Mouse (Mus musculus) neural tube, embryonic 15.5 days (tissue): ENCODE measurements around the gene Casc3. TPM values are rescaled to one million over a fixed set of nuclear protein-coding genes. Genes with fewer than 3 reads are reported as not detected.

Experiments
- ATAC-seq: fragments of 200-750 bp; cut with Nextera tagmentation; 2 replicates; pipeline ENCODE4 v1.8.0; 2017; ENCODE audit warnings: mild to moderate bottlenecking, moderate TSS enrichment, moderate library complexity; ENCODE audit not compliant: low FRiP score
- H3K27ac ChIP-seq: fragments of 300-500 bp; sonication (generic); replicated peaks from 2 replicates; pipeline ENCODE4 v1.5.1; 2015; ENCODE audit warnings: mild to moderate bottlenecking, inconsistent platforms
- H3K27me3 ChIP-seq: fragments of 300-500 bp; sonication (generic); replicated peaks from 2 replicates; pipeline ENCODE4 v1.6.1; 2015; ENCODE audit warnings: inconsistent platforms
- H3K36me3 ChIP-seq: fragments of 300-500 bp; sonication (generic); 2 replicates; pipeline ENCODE4 v1.6.1; 2015; ENCODE audit warnings: inconsistent platforms
- H3K4me1 ChIP-seq: fragments of 300-500 bp; sonication (generic); 2 replicates; pipeline ENCODE4 v1.6.1; 2015; ENCODE audit warnings: inconsistent platforms
- H3K4me2 ChIP-seq: fragments of 300-500 bp; sonication (generic); 2 replicates; pipeline ENCODE4 v1.6.1; 2015; ENCODE audit warnings: inconsistent platforms, mild to moderate bottlenecking, moderate library complexity
- H3K4me3 ChIP-seq: fragments of 300-500 bp; sonication (generic); replicated peaks from 2 replicates; pipeline ENCODE4 v1.5.1; 2015; ENCODE audit warnings: mild to moderate bottlenecking, inconsistent platforms
- H3K9ac ChIP-seq: fragments of 300-500 bp; sonication (generic); replicated peaks from 2 replicates; pipeline ENCODE4 v1.6.1; 2015; ENCODE audit warnings: mild to moderate bottlenecking, inconsistent platforms
- H3K9me3 ChIP-seq: fragments of 300-500 bp; sonication (generic); replicated peaks from 2 replicates; pipeline ENCODE4 v1.6.1; 2016; ENCODE audit warnings: inconsistent platforms
- WGBS: fragments of 180-500 bp; shearing (Covaris S2); methylation state at CpG from one replicate; pipeline ENCODE4 v1.1.7; 2015; ENCODE audit warnings: mixed read lengths; 5-methylcytosine and 5-hydroxymethylcytosine counted together
- polyA plus RNA-seq: library from polyadenylated mRNA; unstranded; fragments of >200 nt; fragmentation: Nextera tagmentation; extraction: Ambion mirVana; gene quantifications from 2 replicates; pipeline ENCODE4 v1.2.1, GENCODE M21; 2015

The Casc3 gene
- polyA plus RNA-seq, 1 experiment from 2014 or later: 46.8 TPM

GRCm38 (mm10) chr11:98794469-98795014 is 10.2 kb upstream of the Casc3 start:
- peaks cover 7% of the 10 kb centered on the region for H3K36me3 ChIP-seq
- H3K4me3 ChIP-seq: peak overlapping the region; percentile 71
- peak overlapping the region; percentile 100 for H3K27ac ChIP-seq
- H3K9ac ChIP-seq: peak overlapping the region; percentile 90
- no peaks in the 10 kb centered on the region for H3K27me3 ChIP-seq
- H3K4me1 ChIP-seq: peaks cover 44% of the 10 kb centered on the region
- WGBS: 0% methylated on average over 25 of the region's 30 CpGs
- ATAC-seq: peak; percentile 48
- no peaks in the 10 kb centered on the region for H3K9me3 ChIP-seq
- H3K4me2 ChIP-seq: peak overlapping the region; percentile 94

GRCm38 (mm10) chr11:98795015-98795713 is 9.5 kb upstream of the Casc3 start, which contains the start of gene Msl1:
Msl1 (plus strand) TSS chr11:98795516.
- Histone ChIP-seq H3K9ac (peak within 1 kb of the TSS; percentile 90), H3K4me1 (peaks cover 40% of the 10 kb centered on the region), H3K4me3 (peak within 1 kb of the TSS; percentile 71), H3K36me3 (peaks cover 13% of the 10 kb centered on the region), H3K27ac (peak within 1 kb of the TSS; percentile 100), H3K9me3 (no peaks in the 10 kb centered on the region), H3K4me2 (peak within 1 kb of the TSS; percentile 94), H3K27me3 (no peaks in the 10 kb centered on the region)
- peak; percentile 53 for ATAC-seq
- under 1% methylated on average over 50 of the region's 89 CpGs for WGBS

DNA sequence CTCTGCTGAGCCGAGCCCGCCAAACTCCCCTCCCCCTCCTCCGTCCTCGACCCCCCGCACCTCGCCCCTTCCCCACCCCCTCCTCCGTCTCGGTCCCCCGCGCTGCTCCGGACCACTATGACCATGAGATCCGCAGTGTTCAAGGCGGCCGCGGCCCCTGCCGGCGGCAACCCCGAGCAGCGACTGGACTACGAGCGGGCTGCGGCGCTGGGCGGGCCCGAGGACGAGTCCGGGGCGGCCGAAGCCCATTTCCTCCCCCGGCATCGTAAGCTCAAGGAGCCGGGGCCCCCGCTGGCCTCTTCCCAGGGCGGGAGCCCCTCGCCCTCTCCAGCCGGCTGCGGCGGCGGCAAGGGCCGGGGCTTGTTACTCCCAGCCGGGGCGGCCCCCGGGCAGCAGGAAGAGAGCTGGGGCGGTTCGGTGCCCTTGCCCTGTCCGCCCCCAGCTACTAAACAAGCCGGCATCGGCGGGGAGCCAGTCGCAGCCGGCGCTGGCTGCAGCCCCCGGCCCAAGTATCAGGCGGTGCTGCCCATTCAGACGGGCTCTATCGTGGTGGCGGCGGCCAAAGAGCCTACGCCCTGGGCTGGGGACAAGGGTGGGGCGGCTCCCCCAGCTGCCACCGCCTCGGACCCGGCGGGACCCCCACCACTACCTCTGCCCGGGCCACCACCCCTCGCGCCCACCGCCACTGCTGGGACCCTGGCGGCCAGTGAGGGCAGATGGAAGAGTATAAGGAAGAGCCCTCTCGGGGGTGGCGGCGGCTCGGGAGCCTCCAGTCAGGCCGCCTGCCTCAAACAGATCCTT is 8.8 kb upstream of the Casc3 start:
- Histone ChIP-seq H3K9me3 (no peaks in the 10 kb centered on the region), H3K9ac (peak overlapping the region; percentile 90), H3K4me3 (peak overlapping the region; percentile 71), H3K27ac (peak overlapping the region; percentile 100), H3K4me1 (peaks cover 45% of the 10 kb centered on the region), H3K4me2 (peak overlapping the region; percentile 94), H3K27me3 (no peaks in the 10 kb centered on the region), H3K36me3 (peaks cover 20% of the 10 kb centered on the region)
- peak; percentile 51 for ATAC-seq
- under 1% methylated on average over 60 of the region's 74 CpGs for WGBS

DNA sequence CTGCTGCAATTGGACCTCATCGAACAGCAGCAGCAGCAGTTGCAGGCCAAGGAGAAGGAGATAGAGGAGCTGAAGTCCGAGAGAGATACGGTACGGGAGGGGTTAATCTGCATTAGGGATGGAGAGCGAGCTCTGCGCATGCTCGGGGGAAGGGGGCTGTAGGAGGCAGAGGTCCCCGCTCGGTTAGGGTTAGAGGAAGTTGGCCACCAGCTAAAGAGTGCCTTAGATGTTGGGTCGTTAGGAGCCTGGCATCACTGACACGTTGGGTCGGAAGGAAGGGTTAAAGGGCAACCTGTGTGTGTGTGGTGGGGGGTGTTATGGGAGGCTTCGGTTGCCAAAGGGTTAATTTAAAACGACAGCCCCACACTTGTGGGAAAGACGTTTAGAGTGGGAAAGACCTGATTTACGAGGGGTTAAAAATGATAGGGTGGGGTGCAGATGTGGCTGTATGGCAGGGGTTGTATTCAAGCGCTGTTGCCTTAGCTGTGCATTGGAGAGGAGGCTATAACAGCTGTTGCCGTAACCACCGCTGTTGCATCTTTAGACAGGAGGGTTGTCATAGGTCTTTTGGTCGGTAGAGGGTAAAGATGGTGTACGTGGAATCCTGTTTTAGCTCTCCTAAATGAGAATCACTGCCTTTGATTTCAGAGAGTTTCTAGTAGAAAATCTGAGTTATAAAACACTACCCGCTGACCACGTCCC is 8.0 kb upstream of the Casc3 start:
- H3K9ac ChIP-seq: peak overlapping the region; percentile 90
- H3K4me1 ChIP-seq: peaks cover 45% of the 10 kb centered on the region
- H3K4me3 ChIP-seq: peak overlapping the region; percentile 71
- H3K4me2 ChIP-seq: peak overlapping the region; percentile 94
- ATAC-seq: peak; percentile 63
- 3% methylated on average over 23 of the region's 23 CpGs for WGBS
- no peaks in the 10 kb centered on the region for H3K27me3 ChIP-seq
- H3K9me3 ChIP-seq: no peaks in the 10 kb centered on the region
- H3K27ac ChIP-seq: peak overlapping the region; percentile 100
- peaks cover 25% of the 10 kb centered on the region for H3K36me3 ChIP-seq

GRCm38 (mm10) chr11:98797306-98797705 is 7.4 kb upstream of the Casc3 start:
- peak overlapping the region; percentile 100 for H3K27ac ChIP-seq
- peak overlapping the region; percentile 90 for H3K9ac ChIP-seq
- peaks cover 30% of the 10 kb centered on the region for H3K36me3 ChIP-seq
- no peaks in the 10 kb centered on the region for H3K9me3 ChIP-seq
- peak overlapping the region; percentile 71 for H3K4me3 ChIP-seq
- H3K4me2 ChIP-seq: peak overlapping the region; percentile 94
- H3K4me1 ChIP-seq: peaks cover 44% of the 10 kb centered on the region
- H3K27me3 ChIP-seq: no peaks in the 10 kb centered on the region
- no peak for ATAC-seq
- WGBS: 12% methylated on average over 5 of the region's 5 CpGs

DNA sequence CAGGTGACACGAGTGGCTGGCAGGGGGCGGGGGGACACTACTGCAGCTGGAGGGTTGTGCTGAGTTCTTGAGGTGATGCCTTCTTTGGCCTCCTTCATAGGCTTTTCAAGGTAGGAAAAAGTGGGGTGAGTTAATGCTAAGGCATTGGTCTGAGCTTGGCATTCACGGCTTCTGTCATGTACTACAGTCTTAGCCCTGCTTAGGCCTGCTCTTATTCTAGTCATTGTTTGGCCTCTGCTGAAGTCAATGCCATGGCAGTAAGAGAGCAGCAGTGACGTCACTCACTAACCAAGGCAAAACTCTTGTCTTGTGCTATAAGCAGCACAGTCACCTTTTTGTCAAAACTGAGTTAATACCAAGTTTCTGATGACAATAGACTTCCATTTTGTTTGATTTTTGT is 6.8 kb upstream of the Casc3 start:
- Histone ChIP-seq H3K9me3 (no peaks in the 10 kb centered on the region), H3K4me3 (peak overlapping the region; percentile 71), H3K4me2 (peak overlapping the region; percentile 94), H3K36me3 (peaks cover 36% of the 10 kb centered on the region), H3K27ac (peak overlapping the region; percentile 100; the same call in 1 of the 2 replicates), H3K4me1 (peaks cover 42% of the 10 kb centered on the region), H3K9ac (peak overlapping the region; percentile 90), H3K27me3 (no peaks in the 10 kb centered on the region)
- no peak for ATAC-seq
- 40% methylated on average over 4 of the region's 4 CpGs for WGBS

- no peak for ATAC-seq
- peaks cover 34% of the 10 kb centered on the region for H3K4me1 ChIP-seq
- peaks cover 62% of the 10 kb centered on the region for H3K36me3 ChIP-seq
- H3K4me2 ChIP-seq: peak overlapping the region; percentile 74
- WGBS: 70% methylated on average over 2 of the region's 2 CpGs
- H3K27ac ChIP-seq: peak overlapping the region; percentile 99
- H3K9ac ChIP-seq: no peak overlapping the region
- H3K9me3 ChIP-seq: no peaks in the 10 kb centered on the region
- peak overlapping the region; percentile 83; the same call in 1 of the 2 replicates for H3K4me3 ChIP-seq
- H3K27me3 ChIP-seq: no peaks in the 10 kb centered on the region
Measured at GRCm38 (mm10) chr11:98808417-98808816, 3.7 kb downstream of the Casc3 start.

DNA sequence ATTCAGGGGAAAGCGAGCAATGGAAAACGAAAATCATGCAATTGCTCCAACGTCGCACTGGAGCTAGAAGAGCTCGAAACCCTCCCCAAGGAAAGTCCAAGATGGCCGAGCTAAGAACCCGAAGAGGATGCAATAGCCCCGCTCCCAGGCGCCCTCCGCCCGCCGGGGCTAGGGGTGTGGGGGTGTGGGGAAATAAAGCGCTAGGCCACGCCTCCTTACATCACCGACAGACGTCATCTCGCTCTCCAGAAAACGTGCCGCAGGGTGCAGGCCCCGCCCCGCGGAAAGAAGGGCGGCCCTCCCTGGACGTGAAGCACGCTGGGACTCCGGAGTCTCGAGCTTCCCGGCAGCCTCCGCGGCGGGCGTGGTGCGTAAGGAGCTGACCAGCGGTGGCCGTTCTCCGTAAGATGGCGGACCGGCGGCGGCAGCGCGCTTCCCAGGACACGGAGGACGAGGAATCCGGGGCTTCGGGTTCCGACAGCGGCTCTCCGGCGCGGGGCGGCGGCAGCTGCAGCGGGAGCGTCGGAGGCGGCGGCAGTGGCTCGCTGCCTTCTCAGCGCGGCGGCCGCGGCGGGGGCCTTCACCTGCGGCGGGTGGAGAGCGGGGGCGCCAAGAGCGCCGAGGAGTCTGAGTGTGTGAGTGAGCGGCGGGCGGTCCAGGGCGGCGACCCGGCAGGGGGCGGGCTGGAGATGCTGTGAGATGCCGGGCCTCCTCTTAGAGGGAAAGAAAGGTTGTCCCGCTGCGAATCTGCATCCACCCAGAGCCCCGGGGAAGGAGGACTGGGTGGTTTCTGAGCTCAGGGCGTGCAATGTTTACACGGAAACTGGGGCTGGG is 5.0 kb downstream of the Casc3 start:
- ATAC-seq: peak; percentile 96
- peaks cover 37% of the 10 kb centered on the region for H3K4me1 ChIP-seq
- under 1% methylated on average over 82 of the region's 84 CpGs for WGBS
- H3K4me2 ChIP-seq: peak overlapping the region; percentile 74
- H3K9ac ChIP-seq: peak overlapping the region; percentile 97
- H3K9me3 ChIP-seq: no peaks in the 10 kb centered on the region
- peak overlapping the region; percentile 99 for H3K27ac ChIP-seq
- H3K27me3 ChIP-seq: no peaks in the 10 kb centered on the region
- peaks cover 62% of the 10 kb centered on the region for H3K36me3 ChIP-seq
- H3K4me3 ChIP-seq: peak overlapping the region; percentile 83

DNA sequence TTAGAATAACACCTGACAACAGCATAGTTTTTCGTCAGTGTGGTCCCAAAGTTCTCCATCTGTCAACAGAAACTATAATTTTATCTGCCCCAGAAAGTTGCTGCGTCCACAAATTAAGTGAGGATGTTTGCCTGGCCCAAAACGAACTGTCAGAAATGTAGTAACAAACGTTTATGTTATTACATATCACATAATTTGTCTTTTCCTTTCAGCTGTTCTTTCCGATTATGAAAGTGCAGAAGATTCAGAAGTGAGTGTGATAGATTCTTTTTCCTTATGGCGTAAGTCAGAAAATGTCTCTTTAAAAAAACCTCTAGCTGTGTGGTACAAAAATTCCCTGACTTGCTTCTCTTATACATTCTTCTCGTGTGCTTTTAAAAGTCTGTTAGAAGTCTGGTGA is 6.0 kb downstream of the Casc3 start:
- peaks cover 37% of the 10 kb centered on the region for H3K4me1 ChIP-seq
- H3K9ac ChIP-seq: peak overlapping the region; percentile 97
- no peak for ATAC-seq
- 77% methylated on average over 7 of the region's 7 CpGs for WGBS
- H3K27ac ChIP-seq: peak overlapping the region; percentile 99
- no peaks in the 10 kb centered on the region for H3K9me3 ChIP-seq
- peaks cover 52% of the 10 kb centered on the region for H3K36me3 ChIP-seq
- peak overlapping the region; percentile 74 for H3K4me2 ChIP-seq
- peak overlapping the region; percentile 83 for H3K4me3 ChIP-seq
- no peaks in the 10 kb centered on the region for H3K27me3 ChIP-seq

DNA sequence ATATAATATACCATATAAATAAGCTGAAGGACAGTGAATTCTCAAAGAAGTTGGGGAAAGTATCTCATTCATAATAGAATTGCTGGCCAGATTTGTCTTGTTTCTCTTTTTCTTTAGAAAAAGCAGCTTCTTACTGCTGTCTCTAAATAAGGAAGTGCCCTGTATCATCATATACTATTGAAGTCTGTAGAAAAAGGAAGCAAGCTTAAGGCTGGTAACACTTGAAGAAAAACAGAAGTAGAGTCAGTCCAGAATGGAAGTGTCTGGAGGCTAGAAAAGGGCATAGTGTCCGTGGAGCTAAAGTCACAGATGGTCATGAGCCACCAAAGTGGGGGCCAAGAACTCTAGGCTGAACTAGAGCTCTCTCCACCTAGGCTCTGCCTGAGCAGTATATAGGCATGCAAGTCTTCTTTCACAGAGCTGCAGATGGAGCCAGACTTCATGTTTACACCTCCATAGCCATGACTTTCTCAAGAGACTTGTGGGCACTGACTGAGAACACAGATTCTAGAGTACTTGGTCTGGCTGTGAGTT is 12.1 kb downstream of the Casc3 start:
- Histone ChIP-seq H3K27me3 (no peaks in the 10 kb centered on the region), H3K27ac (no peak overlapping the region), H3K4me2 (no peak overlapping the region), H3K36me3 (peaks cover 67% of the 10 kb centered on the region), H3K9me3 (no peaks in the 10 kb centered on the region), H3K4me1 (peaks cover 8% of the 10 kb centered on the region), H3K9ac (no peak overlapping the region), H3K4me3 (no peak overlapping the region)
- WGBS: 93% methylated on average over 1 of the region's 1 CpGs
- ATAC-seq: no peak
